Mouse (Mus musculus) megakaryocyte, embryonic 14.5 days (primary cell): ENCODE measurements around the gene Xk. TPM values are rescaled to one million over a fixed set of nuclear protein-coding genes. Genes with fewer than 3 reads are reported as not detected.
A peak's percentile ranks its signal among the peaks of the same experiment; 100 is the strongest.

Experiments used
- H3K27me3 ChIP-seq: replicated peaks from 2 replicates; pipeline ENCODE3; 2012; ENCODE audit warnings: inconsistent platforms
- H3K36me3 ChIP-seq: replicated peaks from 2 replicates; pipeline ENCODE3; 2012; ENCODE audit warnings: low read length, inconsistent platforms, mixed read lengths
- H3K4me1 ChIP-seq: 2 replicates; pipeline ENCODE4 v1.6.1; 2012; ENCODE audit warnings: inconsistent platforms
- H3K4me3 ChIP-seq: replicated peaks from 2 replicates; pipeline ENCODE3; 2012; ENCODE audit warnings: moderate library complexity, mild to moderate bottlenecking, inconsistent platforms
- H3K9me3 ChIP-seq: 2 replicates; pipeline ENCODE4 v1.6.1; 2012; ENCODE audit warnings: inconsistent platforms
- FLI1 ChIP-seq: IDR thresholded peaks from 2 replicates; pipeline ENCODE4 v1.6.1; 2012; ENCODE audit warnings: low read length, inconsistent platforms, mixed read lengths
- GATA1 ChIP-seq: IDR thresholded peaks from 3 replicates; pipeline ENCODE4 v1.6.1; 2012; ENCODE audit warnings: mixed read lengths, low read length, inconsistent platforms, borderline replicate concordance
- polyA plus RNA-seq: library from polyadenylated mRNA; stranded (reverse); fragments of >175 nt; gene quantifications from 2 replicates; pipeline ENCODE4 v1.2.3, GENCODE M21; 2012; ENCODE audit warnings: low replicate concordance; ENCODE audit not compliant: insufficient read depth

Xk gene
- 0.53 and 0.78 TPM in 2 replicates for polyA plus RNA-seq

DNA sequence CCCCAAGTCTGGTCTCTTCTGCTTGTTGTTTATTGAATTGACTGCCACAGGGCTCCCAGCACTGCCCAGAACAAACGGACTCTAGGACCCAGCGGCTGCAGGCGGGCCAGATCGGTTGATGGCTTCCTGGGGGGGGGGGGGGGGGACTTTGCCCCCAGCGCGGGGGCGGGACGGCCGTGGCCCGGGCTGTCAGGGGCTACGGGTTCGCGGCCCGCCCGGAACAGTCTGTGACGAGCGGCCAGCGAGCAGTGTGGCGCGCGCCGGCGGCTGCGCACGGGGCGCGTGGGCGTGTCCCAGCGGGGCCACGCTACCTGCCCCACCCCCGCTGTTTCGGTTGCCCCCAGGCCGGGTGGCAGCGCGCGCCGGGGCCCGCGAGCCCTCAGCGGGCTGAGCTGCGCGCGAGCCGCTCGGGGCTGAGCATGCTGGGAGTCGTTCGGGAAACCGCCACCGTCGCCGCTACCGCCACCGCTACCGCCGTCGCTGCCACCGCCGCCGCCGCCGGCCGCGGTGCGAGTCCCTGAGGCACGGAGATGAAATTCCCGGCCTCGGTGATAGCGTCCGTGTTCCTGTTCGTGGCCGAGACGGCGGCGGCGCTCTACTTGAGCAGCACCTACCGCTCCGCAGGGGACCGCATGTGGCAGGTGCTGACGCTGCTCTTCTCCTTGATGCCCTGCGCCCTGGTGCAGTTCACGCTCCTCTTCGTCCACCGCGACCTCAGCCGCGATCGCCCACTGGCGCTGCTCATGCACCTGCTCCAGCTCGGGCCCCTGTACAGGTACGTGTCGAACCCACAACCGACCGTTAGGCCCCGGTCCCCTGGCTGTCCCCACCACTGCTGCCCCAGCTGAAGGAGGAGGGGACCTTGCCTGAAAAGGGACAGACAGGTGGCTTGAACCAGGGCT lies at the start of gene Xk:
Gene Xk, plus strand, starts transcription at position 297 of the 902 bp plus-strand sequence.
- Histone ChIP-seq H3K4me1 (peaks cover 4% of the 10 kb centered on the region), H3K36me3 (no peaks in the 10 kb centered on the region), H3K27me3 (peaks cover 6% of the 10 kb centered on the region), H3K4me3 (peak within 1 kb of the TSS; percentile 94), H3K9me3 (peaks cover 8% of the 10 kb centered on the region)
- TF ChIP-seq FLI1 = no peak
- TF ChIP-seq GATA1 = no peak

DNA sequence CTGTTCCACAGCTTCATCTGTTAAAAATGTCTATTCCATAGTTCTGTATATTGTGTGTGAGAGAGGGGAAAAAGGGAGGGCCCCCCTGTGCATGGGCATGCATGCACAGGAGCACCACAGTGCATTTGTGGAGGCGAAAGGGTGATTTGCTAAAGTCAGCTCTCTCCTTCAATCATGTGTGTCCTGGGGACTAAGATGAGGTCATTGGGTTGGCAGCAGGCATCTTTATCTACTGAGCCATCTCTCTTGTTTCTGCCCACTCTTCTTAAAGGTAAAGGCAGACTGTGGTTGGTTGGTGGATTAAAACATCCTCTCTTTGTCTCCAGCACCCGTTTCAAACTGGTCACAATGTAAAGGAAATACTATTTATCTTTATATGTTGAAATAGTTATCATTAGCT lies 45.5 kb upstream of the Xk start:
- Histone ChIP-seq H3K4me1 (no peaks in the 10 kb centered on the region; the same call in 1 of the 2 replicates), H3K27me3 (no peaks in the 10 kb centered on the region), H3K9me3 (no peaks in the 10 kb centered on the region), H3K4me3 (no peak overlapping the region), H3K36me3 (no peaks in the 10 kb centered on the region)
- TF ChIP-seq GATA1 = no peak

DNA sequence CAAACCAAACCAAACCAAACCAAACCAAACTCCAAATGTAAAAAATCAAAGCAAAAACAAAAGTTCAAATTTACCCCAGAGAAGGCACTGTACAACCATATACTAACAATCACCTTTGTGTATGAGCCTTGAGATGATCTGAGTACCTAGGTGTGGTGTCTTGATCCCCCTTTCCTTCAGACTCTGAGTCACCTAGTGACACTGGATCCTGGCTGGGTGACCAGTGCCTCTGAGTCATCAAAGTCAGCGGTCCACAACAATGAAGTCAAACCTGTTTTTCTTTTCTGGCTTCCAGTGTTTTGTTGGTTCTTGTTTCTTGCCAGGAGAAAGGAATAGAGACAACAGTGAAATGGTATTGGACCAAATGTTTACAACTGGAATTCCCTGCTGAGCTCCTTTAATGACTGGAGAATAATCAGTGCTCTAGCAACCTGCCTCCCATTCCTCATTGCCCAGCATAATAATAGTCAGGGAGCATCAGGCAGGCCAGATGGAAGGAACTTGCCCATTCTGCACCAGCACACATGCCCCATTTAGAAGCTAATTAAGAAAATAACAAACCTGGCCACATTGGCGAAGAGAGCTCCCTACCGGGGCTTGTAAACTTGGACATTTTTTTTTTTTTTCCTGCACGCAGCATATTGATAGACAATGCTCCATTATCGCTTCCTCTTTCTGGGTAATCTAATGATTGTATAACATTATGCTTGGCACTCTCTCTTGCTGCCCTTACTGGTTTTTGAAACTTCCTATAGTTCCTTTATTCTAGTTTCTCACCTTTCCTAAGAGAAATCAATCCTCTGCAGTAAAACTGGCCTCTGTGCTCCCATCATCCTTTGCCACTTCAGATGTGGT lies 31.6 kb upstream of the Xk start:
- no peak for TF ChIP-seq FLI1
- TF ChIP-seq GATA1 = no peak
- Histone ChIP-seq H3K9me3 (peaks cover 12% of the 10 kb centered on the region), H3K36me3 (no peaks in the 10 kb centered on the region), H3K27me3 (no peaks in the 10 kb centered on the region), H3K4me1 (peaks cover 3% of the 10 kb centered on the region; the same call in 1 of the 2 replicates), H3K4me3 (no peak overlapping the region)

DNA sequence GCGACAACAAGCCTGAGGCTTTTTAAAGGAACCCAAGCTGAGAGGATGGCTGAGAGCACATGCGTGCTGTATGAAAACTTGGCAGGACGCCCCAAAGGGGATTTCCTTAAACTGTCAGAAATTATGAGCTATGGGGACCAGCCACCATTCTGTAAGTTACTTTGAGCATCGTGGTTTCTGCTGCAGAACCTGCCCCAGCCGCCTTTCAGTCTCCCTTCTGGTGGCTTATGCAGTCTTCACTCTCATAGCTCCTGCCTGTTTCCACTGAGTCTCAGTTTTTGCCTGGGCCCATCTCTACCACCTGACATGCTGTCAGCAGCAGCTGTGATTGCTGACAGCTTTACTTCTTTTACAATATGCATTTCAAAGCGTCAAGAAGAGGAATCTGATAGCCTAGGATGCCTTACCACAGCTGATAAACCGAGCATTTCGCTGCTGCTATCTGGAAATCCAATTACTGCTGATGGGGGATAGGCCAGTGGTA lies 29.1 kb upstream of the Xk start:
- no peaks in the 10 kb centered on the region for H3K27me3 ChIP-seq
- TF ChIP-seq FLI1 (no peak), GATA1 (no peak)
- peaks cover 12% of the 10 kb centered on the region for H3K9me3 ChIP-seq
- no peak overlapping the region for H3K4me3 ChIP-seq
- peaks cover 3% of the 10 kb centered on the region; the same call in 1 of the 2 replicates for H3K4me1 ChIP-seq
- H3K36me3 ChIP-seq = no peaks in the 10 kb centered on the region

DNA sequence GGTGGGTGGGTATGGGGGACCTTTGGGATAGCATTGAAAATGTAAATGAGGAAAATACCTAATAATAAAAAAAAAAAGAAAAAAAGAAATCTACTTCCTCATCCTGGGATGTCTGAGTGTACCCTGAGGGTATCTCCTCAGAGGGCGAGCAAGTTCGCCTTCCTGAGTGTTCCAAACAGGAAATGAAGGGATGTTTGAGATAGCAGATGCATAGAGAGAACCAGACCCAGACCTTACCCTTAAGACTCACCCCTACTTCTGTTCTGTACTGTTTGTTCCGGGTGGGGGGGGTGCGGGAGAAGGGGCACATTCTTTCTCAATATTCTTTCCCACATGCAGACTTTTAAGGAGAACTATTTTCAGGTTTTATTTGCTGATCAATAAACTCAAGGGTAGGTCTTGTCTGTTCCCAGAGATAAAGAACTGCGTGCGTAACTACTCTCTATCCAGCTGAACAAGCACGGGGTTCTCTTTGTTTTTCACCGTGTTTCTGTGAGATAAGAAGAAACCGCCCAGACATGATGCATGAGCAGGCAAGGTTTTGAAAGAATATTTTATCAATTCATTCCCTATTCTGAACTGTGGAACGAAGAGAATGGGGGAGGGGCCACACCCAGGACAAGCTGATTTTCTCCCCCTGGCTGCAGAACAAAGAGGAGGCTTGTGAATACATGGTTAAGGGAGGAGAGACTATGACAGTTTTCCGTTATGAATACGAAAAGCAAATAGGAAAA lies 27.8 kb upstream of the Xk start:
- Histone ChIP-seq H3K4me3 (no peak overlapping the region), H3K27me3 (no peaks in the 10 kb centered on the region), H3K4me1 (peaks cover 3% of the 10 kb centered on the region; the same call in 1 of the 2 replicates), H3K9me3 (no peaks in the 10 kb centered on the region), H3K36me3 (no peaks in the 10 kb centered on the region)
- TF ChIP-seq FLI1 (no peak), GATA1 (no peak)

DNA sequence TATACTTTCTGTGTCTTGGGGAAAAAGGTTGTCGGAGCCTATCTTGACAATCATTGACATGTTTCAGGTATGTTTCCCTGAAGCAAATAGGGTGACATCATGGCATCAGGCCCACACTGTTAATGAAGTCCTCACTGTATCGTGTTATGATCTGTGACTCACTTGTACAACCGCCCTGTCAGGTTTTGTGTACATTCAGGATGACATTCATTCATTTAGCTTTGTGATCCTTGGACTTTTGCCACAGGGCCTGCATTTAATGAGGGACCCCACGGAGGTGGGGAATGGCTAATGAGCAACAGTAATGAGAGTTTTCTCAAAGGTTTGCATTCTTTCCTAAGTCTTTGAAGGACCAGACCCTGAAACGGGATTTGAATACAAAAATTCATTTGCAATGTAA lies 23.6 kb upstream of the Xk start:
- H3K4me1 ChIP-seq = no peaks in the 10 kb centered on the region; the same call in 1 of the 2 replicates
- H3K36me3 ChIP-seq = no peaks in the 10 kb centered on the region
- TF ChIP-seq GATA1 = no peak
- TF ChIP-seq FLI1 = no peak

DNA sequence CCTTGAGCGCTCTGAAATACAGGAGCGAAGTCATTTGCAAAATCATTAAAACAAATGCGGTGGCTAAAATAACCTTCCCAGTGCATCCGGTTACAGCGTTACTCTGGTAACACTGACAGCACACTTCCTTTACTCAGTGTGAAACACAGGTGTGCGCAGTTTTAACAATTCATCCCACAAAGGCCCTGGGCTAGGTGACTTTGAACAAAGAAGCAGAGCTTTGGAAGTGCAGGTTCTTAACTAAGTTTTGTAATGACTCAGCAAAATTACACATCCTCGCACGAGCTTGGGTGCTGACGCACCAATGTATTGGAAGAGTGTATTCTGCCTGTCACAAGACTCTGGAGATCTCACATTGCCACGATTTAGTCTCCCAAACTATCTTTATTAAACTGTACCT lies 18.6 kb upstream of the Xk start:
- H3K9me3 ChIP-seq = no peaks in the 10 kb centered on the region
- H3K36me3 ChIP-seq = no peaks in the 10 kb centered on the region
- H3K27me3 ChIP-seq = peaks cover 3% of the 10 kb centered on the region
- no peak overlapping the region for H3K4me3 ChIP-seq
- TF ChIP-seq GATA1 (no peak), FLI1 (no peak)
- H3K4me1 ChIP-seq = peaks cover 9% of the 10 kb centered on the region; the same call in 1 of the 2 replicates

More for the DNA sequence above, 23.6 kb upstream of the Xk start:
- no peak overlapping the region for H3K4me3 ChIP-seq
- H3K9me3 ChIP-seq = no peaks in the 10 kb centered on the region
- peaks cover 2% of the 10 kb centered on the region for H3K27me3 ChIP-seq

DNA sequence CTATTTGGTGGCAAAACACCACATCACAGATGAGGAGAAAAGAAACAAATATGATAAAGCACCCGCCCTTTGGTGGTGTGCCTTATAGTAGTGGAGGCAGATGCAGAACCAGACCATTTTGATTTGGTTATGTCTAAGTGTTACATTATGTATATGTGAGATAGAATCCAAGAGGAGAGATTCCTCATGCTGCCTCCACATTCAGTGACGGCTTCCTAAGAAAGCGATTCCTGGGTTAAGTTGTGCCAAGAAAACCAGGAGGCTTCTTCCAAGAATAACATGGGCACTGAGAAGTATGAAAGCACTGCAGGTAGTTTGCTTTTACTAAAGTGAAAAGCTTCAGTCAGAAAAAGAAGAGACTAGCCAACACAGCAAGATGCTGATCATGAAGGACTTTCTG lies 17.7 kb upstream of the Xk start:
- no peaks in the 10 kb centered on the region for H3K36me3 ChIP-seq
- peaks cover 3% of the 10 kb centered on the region for H3K27me3 ChIP-seq
- TF ChIP-seq GATA1 (no peak), FLI1 (no peak)
- peaks cover 9% of the 10 kb centered on the region; the same call in 1 of the 2 replicates for H3K4me1 ChIP-seq
- no peaks in the 10 kb centered on the region for H3K9me3 ChIP-seq
- no peak overlapping the region for H3K4me3 ChIP-seq

DNA sequence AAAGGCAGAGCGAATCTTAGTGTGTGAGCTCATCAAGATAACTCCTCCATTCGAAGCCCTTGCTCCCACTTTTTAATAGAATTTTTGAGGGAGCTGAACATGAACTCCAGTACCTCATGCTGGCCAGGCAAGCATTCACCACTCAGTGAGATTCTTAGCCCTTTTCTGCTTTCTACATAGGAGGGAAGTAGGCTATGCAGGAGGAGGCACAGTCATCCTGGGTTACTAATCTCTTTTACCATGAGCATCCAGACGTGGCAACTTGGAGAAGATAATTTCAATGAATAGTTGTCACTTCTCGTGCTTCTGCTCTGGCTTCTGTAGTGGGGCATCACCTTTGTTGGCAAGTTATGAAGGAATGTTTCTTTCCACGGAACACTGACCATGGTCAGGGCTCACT lies 15.8 kb upstream of the Xk start, which contains the start of gene Gm14862:
Gene Gm14862, minus strand, starts transcription at position 134 of the 400 bp plus-strand sequence.
- TF ChIP-seq FLI1 = no peak
- Histone ChIP-seq H3K4me3 (no peak within 1 kb of the TSS), H3K4me1 (peaks cover 9% of the 10 kb centered on the region; the same call in 1 of the 2 replicates), H3K27me3 (peaks cover 2% of the 10 kb centered on the region), H3K9me3 (no peaks in the 10 kb centered on the region), H3K36me3 (no peaks in the 10 kb centered on the region)
